Mouse (Mus musculus): Measurements from ENCODE around the gene Ndufc1. TPM values are rescaled to one million over a fixed set of nuclear protein-coding genes. Genes with fewer than 3 reads are reported as not detected.
"Not testable (repeated sequence)": the region's sequence is repeated elsewhere in the genome, so short reads cannot be mapped to it uniquely, and the experiment has no call there.

Ndufc1 gene
- polyA plus RNA-seq (2015; fragmentation: Nextera tagmentation; extraction: Ambion mirVana) = 833 and 860 TPM in 2 replicates

GRCm38 (mm10) chr3:51408561-51409183 lies at the start of gene Ndufc1:
Gene Ndufc1, minus strand, starts transcription at chr3:51408988.
- ATAC-seq (ENCODE audit: low read depth) = peak; percentile 92
- Histone ChIP-seq H3K27me3 (no peaks in the 10 kb centered on the region), H3K9ac (peak within 1 kb of the TSS; percentile 92), H3K9me3 (no peaks in the 10 kb centered on the region), H3K4me1 (replicated peaks) (peaks cover 16% of the 10 kb centered on the region), H3K36me3 (peaks cover 29% of the 10 kb centered on the region), H3K4me2 (peak within 1 kb of the TSS; percentile 70), H3K27ac (replicated peaks) (peak within 1 kb of the TSS; percentile 97), H3K4me3 (peak within 1 kb of the TSS; percentile 86)
- under 1% methylated on average over 40 of the region's 40 CpGs for WGBS

GRCm38 (mm10) chr3:51434871-51435595 lies 26.2 kb upstream of the Ndufc1 start:
- Histone ChIP-seq H3K9ac (no peak overlapping the region), H3K9me3 (0 out of 2 replicates have a peak, but pooled peaks cover 3% of the 10 kb centered on the region), H3K4me1 (replicated peaks) (no peaks in the 10 kb centered on the region), H3K4me3 (no peak overlapping the region), H3K27me3 (no peaks in the 10 kb centered on the region), H3K4me2 (no peak overlapping the region), H3K27ac (replicated peaks) (no peak overlapping the region), H3K36me3 (0 out of 2 replicates have a peak, but pooled peaks cover 7% of the 10 kb centered on the region)
- WGBS = 68% methylated on average over 3 of the region's 3 CpGs
- ATAC-seq (ENCODE audit: low read depth) = no peak

GRCm38 (mm10) chr3:51434364-51434763 lies 25.6 kb upstream of the Ndufc1 start:
- H3K4me1 ChIP-seq (replicated peaks); H3K4me2 ChIP-seq; H3K9me3 ChIP-seq; H3K36me3 ChIP-seq; H3K27me3 ChIP-seq; H3K4me3 ChIP-seq; ATAC-seq (ENCODE audit: low read depth); H3K27ac ChIP-seq (replicated peaks); H3K9ac ChIP-seq: not testable (repeated sequence)
- WGBS = 85% methylated on average over 5 of the region's 5 CpGs

GRCm38 (mm10) chr3:51425394-51425793 lies 16.6 kb upstream of the Ndufc1 start:
- H3K4me2 ChIP-seq = no peak overlapping the region
- H3K4me3 ChIP-seq = no peak overlapping the region
- no peaks in the 10 kb centered on the region for H3K9me3 ChIP-seq
- no peaks in the 10 kb centered on the region for H3K36me3 ChIP-seq
- H3K27me3 ChIP-seq = no peaks in the 10 kb centered on the region
- no peaks in the 10 kb centered on the region for H3K4me1 ChIP-seq (replicated peaks)
- no peak for ATAC-seq (ENCODE audit: low read depth)
- H3K9ac ChIP-seq = no peak overlapping the region
- no peak overlapping the region for H3K27ac ChIP-seq (replicated peaks)

GRCm38 (mm10) chr3:51421921-51422320 lies 13.1 kb upstream of the Ndufc1 start:
- H3K4me1 ChIP-seq (replicated peaks) = peaks cover 25% of the 10 kb centered on the region
- H3K4me2 ChIP-seq = no peak overlapping the region
- H3K9me3 ChIP-seq = no peaks in the 10 kb centered on the region
- no peaks in the 10 kb centered on the region for H3K36me3 ChIP-seq
- no peak overlapping the region for H3K9ac ChIP-seq
- 82% methylated on average over 3 of the region's 3 CpGs for WGBS
- no peak overlapping the region for H3K27ac ChIP-seq (replicated peaks)
- H3K4me3 ChIP-seq = no peak overlapping the region
- ATAC-seq (ENCODE audit: low read depth) = no peak
- H3K27me3 ChIP-seq = no peaks in the 10 kb centered on the region

GRCm38 (mm10) chr3:51417966-51418365 lies 9.2 kb upstream of the Ndufc1 start:
- Histone ChIP-seq H3K9ac (no peak overlapping the region), H3K36me3 (no peaks in the 10 kb centered on the region), H3K9me3 (no peaks in the 10 kb centered on the region), H3K27me3 (no peaks in the 10 kb centered on the region), H3K4me1 (replicated peaks) (peaks cover 37% of the 10 kb centered on the region), H3K4me2 (peak overlapping the region; percentile 91), H3K4me3 (peak overlapping the region; percentile 99; the same call in 1 of the 2 replicates), H3K27ac (replicated peaks) (no peak overlapping the region)
- no peak for ATAC-seq (ENCODE audit: low read depth)
- 86% methylated on average over 2 of the region's 2 CpGs for WGBS

- no peak for ATAC-seq (ENCODE audit: low read depth)
- H3K27ac ChIP-seq (replicated peaks) = no peak overlapping the region
- H3K9me3 ChIP-seq = no peaks in the 10 kb centered on the region
- WGBS = 45% methylated on average over 2 of the region's 2 CpGs
- H3K4me2 ChIP-seq = peak overlapping the region; percentile 91
- H3K9ac ChIP-seq = peak overlapping the region; percentile 96; the same call in 1 of the 2 replicates
- H3K4me1 ChIP-seq (replicated peaks) = peaks cover 37% of the 10 kb centered on the region
- H3K4me3 ChIP-seq = peak overlapping the region; percentile 99
- H3K27me3 ChIP-seq = no peaks in the 10 kb centered on the region
- no peaks in the 10 kb centered on the region for H3K36me3 ChIP-seq
Observed at GRCm38 (mm10) chr3:51417485-51417884, 8.7 kb upstream of the Ndufc1 start.

GRCm38 (mm10) chr3:51417135-51417458 lies 8.3 kb upstream of the Ndufc1 start:
- ATAC-seq (ENCODE audit: low read depth) = no peak
- Histone ChIP-seq H3K9me3 (no peaks in the 10 kb centered on the region), H3K36me3 (no peaks in the 10 kb centered on the region), H3K27ac (replicated peaks) (peak overlapping the region; percentile 93), H3K4me1 (replicated peaks) (peaks cover 37% of the 10 kb centered on the region), H3K4me2 (peak overlapping the region; percentile 91), H3K27me3 (no peaks in the 10 kb centered on the region), H3K9ac (peak overlapping the region; percentile 96), H3K4me3 (peak overlapping the region; percentile 99)
- WGBS = 7% methylated on average over 8 of the region's 8 CpGs

GRCm38 (mm10) chr3:51416364-51417134 lies 7.8 kb upstream of the Ndufc1 start:
- WGBS = under 1% methylated on average over 67 of the region's 68 CpGs
- Histone ChIP-seq H3K9ac (peak overlapping the region; percentile 96), H3K27ac (replicated peaks) (peak overlapping the region; percentile 93), H3K36me3 (no peaks in the 10 kb centered on the region), H3K27me3 (no peaks in the 10 kb centered on the region), H3K4me2 (peak overlapping the region; percentile 91), H3K4me1 (replicated peaks) (peaks cover 37% of the 10 kb centered on the region), H3K4me3 (peak overlapping the region; percentile 99), H3K9me3 (no peaks in the 10 kb centered on the region)
- peak; percentile 71 for ATAC-seq (ENCODE audit: low read depth)

GRCm38 (mm10) chr3:51416073-51416363 lies 7.2 kb upstream of the Ndufc1 start:
- under 1% methylated on average over 30 of the region's 30 CpGs for WGBS
- Histone ChIP-seq H3K4me1 (replicated peaks) (peaks cover 37% of the 10 kb centered on the region), H3K4me2 (peak overlapping the region; percentile 91), H3K9ac (peak overlapping the region; percentile 96), H3K4me3 (peak overlapping the region; percentile 99), H3K27ac (replicated peaks) (peak overlapping the region; percentile 93), H3K36me3 (no peaks in the 10 kb centered on the region), H3K9me3 (no peaks in the 10 kb centered on the region), H3K27me3 (no peaks in the 10 kb centered on the region)
- peak; percentile 77 for ATAC-seq (ENCODE audit: low read depth)

- Histone ChIP-seq H3K9me3 (no peaks in the 10 kb centered on the region), H3K4me2 (peak within 1 kb of the TSS; percentile 91), H3K27ac (replicated peaks) (peak within 1 kb of the TSS; percentile 93), H3K9ac (peak within 1 kb of the TSS; percentile 96), H3K36me3 (no peaks in the 10 kb centered on the region), H3K27me3 (no peaks in the 10 kb centered on the region), H3K4me3 (peak within 1 kb of the TSS; percentile 99), H3K4me1 (replicated peaks) (peaks cover 37% of the 10 kb centered on the region)
- peak; percentile 90 for ATAC-seq (ENCODE audit: low read depth)
- 4% methylated on average over 43 of the region's 43 CpGs for WGBS
Observed at GRCm38 (mm10) chr3:51415098-51416072, 6.6 kb upstream of the Ndufc1 start, which contains the start of gene Naa15. Gene Naa15, plus strand, starts transcription at chr3:51415148.
